Mouse (Mus musculus) neural tube, embryonic 14.5 days (tissue): ENCODE measurements at regions not wholly inside any gene's neighbourhood (a gene's known extent, or its start where the extent isn't known, plus 50 kb on each side); places are given as distances from the start of the nearest gene placed in this dataset.
A peak's percentile ranks its signal among the peaks of the same experiment; 100 is the strongest.

Source experiments
- ATAC-seq: fragments of 200-750 bp; cut with Nextera tagmentation; 2 replicates; pipeline ENCODE4 v1.8.0; 2017; ENCODE audit warnings: low read depth, mild to moderate bottlenecking, moderate TSS enrichment, moderate library complexity
- H3K27ac ChIP-seq: fragments of 300-500 bp; sonication (generic); 2 replicates; pipeline ENCODE4 v1.5.1; 2014; ENCODE audit warnings: low read depth, mild to moderate bottlenecking, control low read depth, low read length, moderate library complexity, mixed read lengths
- H3K27me3 ChIP-seq: fragments of 300-500 bp; sonication (generic); 2 replicates; pipeline ENCODE4 v1.6.1; 2014; ENCODE audit warnings: low read length; ENCODE audit not compliant: control insufficient read depth, insufficient read depth
- H3K36me3 ChIP-seq: fragments of 300-500 bp; sonication (generic); 2 replicates; pipeline ENCODE4 v1.6.1; 2014; ENCODE audit warnings: low read length, mixed read lengths; ENCODE audit not compliant: control insufficient read depth, insufficient read depth
- H3K4me1 ChIP-seq: fragments of 300-500 bp; sonication (generic); 2 replicates; pipeline ENCODE4 v1.6.1; 2014; ENCODE audit warnings: low read length; ENCODE audit not compliant: control insufficient read depth, insufficient read depth
- H3K4me2 ChIP-seq: fragments of 300-500 bp; sonication (generic); 2 replicates; pipeline ENCODE4 v1.6.1; 2014; ENCODE audit warnings: mild to moderate bottlenecking, low read depth, low read length, control low read depth
- H3K4me3 ChIP-seq: fragments of 300-500 bp; sonication (generic); 2 replicates; pipeline ENCODE4 v1.5.1; 2014; ENCODE audit warnings: low read depth, low read length, control low read depth, mixed read lengths
- H3K9ac ChIP-seq: fragments of 300-500 bp; sonication (generic); replicated peaks from 2 replicates; pipeline ENCODE4 v1.6.1; 2014; ENCODE audit warnings: low read depth, mild to moderate bottlenecking, control low read depth, low read length, mixed read lengths
- H3K9me3 ChIP-seq: fragments of 300-500 bp; sonication (generic); 2 replicates; pipeline ENCODE4 v1.6.1; 2016; ENCODE audit warnings: low read length; ENCODE audit not compliant: control insufficient read depth
- WGBS: fragments of 180-500 bp; shearing (Covaris S2); extraction: QIAGEN DNeasy Blood & Tissue Kit; methylation state at CpG from one replicate; pipeline ENCODE4 v1.1.7; 2014; 5-methylcytosine and 5-hydroxymethylcytosine counted together

DNA sequence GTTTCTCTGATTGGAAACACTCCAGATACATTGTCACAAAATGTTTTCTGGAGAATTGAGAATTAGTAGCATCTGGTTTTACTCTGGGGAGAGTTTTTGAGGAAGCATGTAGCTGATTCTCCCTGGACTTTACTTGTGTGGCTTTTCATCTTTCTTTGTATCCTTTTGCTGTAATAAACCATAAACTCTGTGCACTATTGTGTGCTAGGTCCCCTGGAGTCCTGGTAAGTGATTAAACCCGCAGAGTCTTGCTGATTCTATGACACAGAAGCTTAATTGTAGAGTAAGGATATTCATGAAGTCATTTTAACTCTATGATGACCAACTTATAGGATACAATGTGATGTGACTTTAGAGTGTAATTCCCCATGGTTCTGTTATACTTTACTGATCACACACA lies 486.1 kb upstream of the Slc39a10 start:
- no peaks in the 10 kb centered on the region for H3K4me1 ChIP-seq
- no peak overlapping the region for H3K4me3 ChIP-seq
- 26% methylated on average over 1 of the region's 1 CpGs for WGBS
- no peaks in the 10 kb centered on the region for H3K36me3 ChIP-seq
- no peaks in the 10 kb centered on the region for H3K9me3 ChIP-seq
- H3K4me2 ChIP-seq, result no peak overlapping the region
- ATAC-seq, result no peak
- H3K27me3 ChIP-seq, result no peaks in the 10 kb centered on the region
- H3K9ac ChIP-seq, result no peak overlapping the region
- H3K27ac ChIP-seq, result no peak overlapping the region

DNA sequence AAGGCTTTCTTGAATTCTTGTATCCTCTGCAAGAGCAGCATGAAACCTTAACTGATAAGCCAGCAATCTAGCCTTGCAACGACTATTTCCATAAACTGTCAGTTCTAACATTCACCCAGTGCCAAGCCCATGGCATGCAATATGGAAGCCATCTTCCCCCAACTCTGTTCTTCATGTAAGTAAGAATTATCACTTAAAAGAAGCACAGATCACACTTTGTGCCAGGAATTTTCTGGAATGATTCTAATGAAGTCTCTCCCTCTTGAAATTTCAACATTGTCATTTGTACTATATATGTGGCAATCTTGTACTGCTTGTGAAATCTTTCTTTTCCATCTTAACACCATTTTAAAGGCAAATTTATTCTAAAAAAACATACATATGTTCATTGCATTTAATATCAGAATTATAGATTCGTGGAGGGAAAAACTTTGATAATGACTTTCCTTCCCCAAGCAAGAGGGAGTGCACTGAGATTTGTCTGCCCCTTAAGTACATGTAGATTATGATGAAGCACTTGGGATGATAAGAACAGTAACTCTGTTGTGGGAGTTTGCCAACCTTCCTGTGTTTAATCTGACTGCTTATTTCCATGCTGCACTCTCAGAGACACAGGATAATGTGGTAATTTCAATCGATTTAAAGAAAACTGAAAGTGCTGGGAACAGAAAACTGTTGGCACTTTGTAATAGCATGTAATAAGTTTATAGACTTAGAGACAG lies 447.2 kb upstream of the Slc39a10 start:
- Histone ChIP-seq H3K9me3 (no peaks in the 10 kb centered on the region), H3K4me1 (no peaks in the 10 kb centered on the region), H3K36me3 (no peaks in the 10 kb centered on the region), H3K27ac (no peak overlapping the region), H3K4me3 (no peak overlapping the region), H3K9ac (no peak overlapping the region), H3K4me2 (no peak overlapping the region), H3K27me3 (no peaks in the 10 kb centered on the region)
- 88% methylated on average over 3 of the region's 3 CpGs for WGBS
- no peak for ATAC-seq

DNA sequence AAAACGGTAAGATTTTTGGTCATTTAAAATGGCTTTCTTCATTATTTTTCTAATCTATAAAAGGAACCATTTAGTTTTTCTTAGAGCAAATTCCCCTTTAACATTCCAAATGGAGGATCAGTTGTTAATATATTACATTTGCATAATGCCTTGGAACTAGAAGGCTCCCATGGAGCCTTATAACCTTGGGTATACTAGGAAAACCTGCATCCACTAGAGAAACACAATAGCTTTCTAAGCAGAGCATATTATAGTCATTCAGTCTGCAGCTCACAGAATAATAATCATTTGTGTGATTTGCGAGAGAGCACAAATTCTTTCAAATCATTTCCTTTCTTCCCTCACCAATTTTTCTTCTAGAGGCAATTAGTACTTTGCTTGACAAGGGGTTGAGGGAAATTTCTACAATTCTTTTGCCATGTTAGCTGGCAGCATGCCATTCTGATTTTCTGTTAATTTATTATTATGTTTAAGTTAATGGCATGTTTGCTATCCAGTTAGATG lies 418.0 kb upstream of the Slc39a10 start:
- no peak overlapping the region for H3K4me2 ChIP-seq
- no peak overlapping the region for H3K9ac ChIP-seq
- no peak overlapping the region for H3K27ac ChIP-seq
- ATAC-seq, result no peak
- WGBS, result 67% methylated on average over 2 of the region's 2 CpGs
- H3K36me3 ChIP-seq, result no peaks in the 10 kb centered on the region
- H3K27me3 ChIP-seq, result no peaks in the 10 kb centered on the region
- no peaks in the 10 kb centered on the region for H3K4me1 ChIP-seq
- H3K4me3 ChIP-seq, result no peak overlapping the region
- no peaks in the 10 kb centered on the region for H3K9me3 ChIP-seq

DNA sequence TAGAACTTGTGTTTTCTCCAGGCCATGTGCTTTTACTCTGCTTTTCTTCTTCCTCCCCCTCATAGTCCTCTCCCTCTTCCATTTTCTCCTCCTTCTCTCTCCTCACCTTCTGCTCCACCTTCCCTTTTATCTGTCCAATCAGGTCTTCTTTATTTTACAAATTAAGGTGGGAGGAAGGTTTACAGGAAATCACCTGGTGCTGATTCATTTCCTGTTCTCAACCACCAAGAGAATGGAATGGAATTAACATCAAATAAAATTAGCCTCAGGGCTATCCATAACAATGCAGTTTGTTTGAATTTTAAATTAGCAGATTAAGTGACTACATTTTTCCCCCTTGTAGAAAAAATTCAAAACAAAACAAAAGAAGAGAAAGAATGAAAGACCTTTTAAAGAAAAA lies 414.3 kb upstream of the Slc39a10 start:
- H3K4me2 ChIP-seq, result no peak overlapping the region
- ATAC-seq, result no peak
- no peaks in the 10 kb centered on the region for H3K27me3 ChIP-seq
- H3K36me3 ChIP-seq, result no peaks in the 10 kb centered on the region
- no peaks in the 10 kb centered on the region for H3K9me3 ChIP-seq
- no peak overlapping the region for H3K9ac ChIP-seq
- H3K4me3 ChIP-seq, result no peak overlapping the region
- H3K27ac ChIP-seq, result no peak overlapping the region
- no peaks in the 10 kb centered on the region for H3K4me1 ChIP-seq

DNA sequence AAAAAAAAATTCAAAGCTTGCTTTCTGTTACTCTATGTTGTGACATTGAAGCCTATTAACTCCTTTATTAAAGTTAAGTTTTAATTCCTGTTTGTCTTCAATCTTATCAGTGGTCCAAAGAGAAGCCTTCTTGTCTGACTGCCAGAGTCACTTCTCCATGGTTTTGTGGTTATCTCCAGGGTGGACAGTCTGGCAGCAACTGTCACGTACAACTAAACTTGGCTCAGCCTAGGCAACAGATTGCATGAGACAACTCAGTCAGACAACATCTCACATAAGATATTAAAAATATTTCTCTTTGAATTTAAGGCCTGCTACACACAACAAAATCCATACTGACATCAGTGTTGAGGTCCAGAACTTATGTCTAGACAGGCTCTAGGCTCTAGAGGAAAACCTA lies 406.7 kb upstream of the Slc39a10 start:
- H3K4me2 ChIP-seq, result no peak overlapping the region
- no peak overlapping the region for H3K27ac ChIP-seq
- no peaks in the 10 kb centered on the region for H3K27me3 ChIP-seq
- 91% methylated on average over 1 of the region's 1 CpGs for WGBS
- ATAC-seq, result no peak
- H3K9ac ChIP-seq, result no peak overlapping the region
- H3K4me3 ChIP-seq, result no peak overlapping the region
- no peaks in the 10 kb centered on the region for H3K9me3 ChIP-seq
- H3K4me1 ChIP-seq, result no peaks in the 10 kb centered on the region
- H3K36me3 ChIP-seq, result no peaks in the 10 kb centered on the region

DNA sequence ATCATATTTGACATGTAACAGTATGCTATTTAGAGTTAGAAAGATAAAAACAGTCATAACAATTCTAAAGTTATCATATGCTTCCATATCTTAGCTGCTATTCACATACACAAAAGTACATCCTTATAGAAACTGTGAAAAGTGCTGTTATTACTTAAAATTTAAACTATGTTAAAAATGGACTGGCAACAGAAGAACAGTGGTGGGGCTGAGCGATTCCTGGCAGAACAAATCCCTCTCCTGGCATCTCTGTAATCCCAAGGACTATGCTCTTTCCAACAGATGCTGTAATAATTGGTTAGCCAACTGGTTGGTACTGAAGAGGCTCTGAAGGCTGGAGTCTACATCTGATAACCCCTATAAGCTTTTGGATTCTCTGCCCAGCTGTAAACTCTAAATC lies 393.0 kb upstream of the Slc39a10 start:
- H3K9me3 ChIP-seq, result no peaks in the 10 kb centered on the region

DNA sequence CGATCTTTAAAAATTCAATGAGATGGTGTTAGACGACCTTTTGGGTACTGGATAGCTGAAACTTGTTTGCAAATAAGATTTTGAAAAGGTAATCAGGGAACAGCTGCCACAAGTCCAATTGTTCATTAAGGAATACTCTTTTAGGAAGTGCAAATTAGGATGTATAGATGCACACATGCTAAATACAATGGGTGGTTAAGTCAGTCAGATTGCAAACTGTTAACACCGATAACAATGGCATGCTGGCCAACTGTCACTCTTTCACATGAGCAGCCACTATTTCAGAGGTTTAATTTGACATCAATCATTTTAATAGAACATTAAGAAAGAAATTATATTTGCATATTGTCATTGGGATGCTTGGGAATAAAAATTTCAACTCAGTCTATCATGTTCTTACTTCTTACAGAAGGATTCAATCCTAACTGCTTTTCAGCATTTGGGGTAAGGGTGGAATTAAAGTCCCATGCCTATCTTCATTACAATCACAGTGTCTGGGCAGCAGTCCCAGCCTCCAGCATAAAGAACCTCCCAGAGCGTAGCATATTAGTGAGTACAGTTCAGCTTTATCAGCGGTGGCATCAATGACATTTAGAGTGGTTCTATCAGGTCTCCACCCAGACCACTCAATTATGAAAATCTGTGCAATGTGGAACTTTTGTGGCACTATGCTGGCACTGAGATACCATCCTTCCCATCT lies 385.8 kb upstream of the Slc39a10 start:
- no peaks in the 10 kb centered on the region for H3K27me3 ChIP-seq
- WGBS, result 37% methylated on average over 5 of the region's 5 CpGs

More for the DNA sequence above, 393.0 kb upstream of the Slc39a10 start:
- Histone ChIP-seq H3K9ac (no peak overlapping the region), H3K36me3 (no peaks in the 10 kb centered on the region), H3K4me3 (no peak overlapping the region), H3K27ac (no peak overlapping the region), H3K4me2 (no peak overlapping the region), H3K27me3 (no peaks in the 10 kb centered on the region), H3K4me1 (no peaks in the 10 kb centered on the region)
- no peak for ATAC-seq
- 88% methylated on average over 1 of the region's 1 CpGs for WGBS

DNA sequence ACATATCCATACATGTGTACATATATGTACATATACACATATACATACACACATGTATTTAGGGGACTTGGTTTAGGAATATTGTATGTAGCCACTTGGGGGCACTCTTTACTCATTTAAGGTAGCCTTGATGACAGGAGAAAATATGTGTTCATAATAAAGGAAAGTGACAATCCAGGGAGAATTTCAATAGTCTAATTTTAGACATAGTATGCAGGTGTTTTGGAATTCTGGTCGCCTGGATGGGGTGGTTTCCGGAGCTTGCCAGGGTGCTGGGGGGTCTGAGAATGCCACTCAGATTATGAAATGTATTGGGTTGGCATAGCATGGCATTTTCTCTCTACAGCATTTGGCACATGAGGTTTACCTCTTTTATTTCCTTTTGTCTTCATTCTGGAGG lies 385.2 kb upstream of the Slc39a10 start:
- peak; percentile 75 for ATAC-seq
- 0 out of 2 replicates have a peak overlapping the region, but pooled peaks have one; percentile 21 for H3K9ac ChIP-seq
- no peak overlapping the region for H3K4me2 ChIP-seq
- H3K36me3 ChIP-seq, result no peaks in the 10 kb centered on the region
- no peaks in the 10 kb centered on the region for H3K9me3 ChIP-seq
- peaks cover 5% of the 10 kb centered on the region; the same call in 1 of the 2 replicates for H3K4me1 ChIP-seq
- no peak overlapping the region for H3K4me3 ChIP-seq
- WGBS, result 8% methylated on average over 2 of the region's 2 CpGs
- peak overlapping the region; percentile 36 for H3K27ac ChIP-seq
- H3K27me3 ChIP-seq, result no peaks in the 10 kb centered on the region

More for the DNA sequence above, 385.8 kb upstream of the Slc39a10 start:
- H3K9ac ChIP-seq, result no peak overlapping the region
- H3K27ac ChIP-seq, result peak overlapping the region; percentile 36
- no peaks in the 10 kb centered on the region for H3K36me3 ChIP-seq
- peak; percentile 52; the same call in 1 of the 2 replicates for ATAC-seq
- H3K9me3 ChIP-seq, result no peaks in the 10 kb centered on the region
- no peak overlapping the region for H3K4me3 ChIP-seq
- peaks cover 5% of the 10 kb centered on the region; the same call in 1 of the 2 replicates for H3K4me1 ChIP-seq
- no peak overlapping the region for H3K4me2 ChIP-seq

DNA sequence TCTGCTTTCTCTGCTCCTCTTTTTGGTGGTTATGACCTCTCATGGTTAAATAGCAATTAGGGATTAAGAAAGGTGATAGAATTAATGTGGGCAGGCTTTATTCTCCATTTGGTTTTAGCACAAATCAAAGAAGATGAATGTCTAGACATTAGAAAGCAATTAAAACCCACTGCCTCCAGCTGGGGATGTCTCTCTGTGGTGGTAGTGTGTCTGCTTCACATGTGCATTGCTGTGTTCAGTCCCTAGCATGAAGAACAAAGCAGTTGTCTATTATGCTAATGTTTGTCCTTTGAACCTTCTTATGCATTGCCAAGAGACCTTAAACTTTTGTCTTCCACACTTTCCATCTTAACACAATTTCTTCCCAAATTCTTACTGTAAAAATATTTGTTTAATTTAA lies 379.5 kb upstream of the Slc39a10 start:
- Histone ChIP-seq H3K4me2 (no peak overlapping the region), H3K9me3 (no peaks in the 10 kb centered on the region), H3K9ac (no peak overlapping the region), H3K36me3 (no peaks in the 10 kb centered on the region), H3K27me3 (no peaks in the 10 kb centered on the region), H3K4me3 (no peak overlapping the region), H3K4me1 (no peaks in the 10 kb centered on the region), H3K27ac (no peak overlapping the region)
- peak; percentile 81; the same call in 1 of the 2 replicates for ATAC-seq
